Mouse (Mus musculus) hindbrain, postnatal 0 days (tissue): ENCODE measurements around the gene Btbd1. TPM values are rescaled to one million over a fixed set of nuclear protein-coding genes. Genes with fewer than 3 reads are reported as not detected.
A peak's percentile ranks its signal among the peaks of the same experiment; 100 is the strongest.

ENCODE experiments used
- ATAC-seq: fragments of 200-750 bp; cut with Nextera tagmentation; 2 replicates; pipeline ENCODE4 v1.8.0; 2017; ENCODE audit warnings: mild to moderate bottlenecking, moderate TSS enrichment, moderate library complexity
- DNase-seq: peaks from one replicate; pipeline ENCODE4 v3.0.0-alpha.2; 2015; ENCODE audit warnings: low spot score
- H3K27ac ChIP-seq: fragments of 300-500 bp; sonication (generic); 2 replicates; pipeline ENCODE4 v1.5.1; 2014; ENCODE audit warnings: mild to moderate bottlenecking
- H3K27me3 ChIP-seq: fragments of 300-500 bp; sonication (generic); 2 replicates; pipeline ENCODE4 v1.6.1; 2014; ENCODE audit warnings: low read length, mixed read lengths; ENCODE audit not compliant: insufficient read depth
- H3K36me3 ChIP-seq: fragments of 300-500 bp; sonication (generic); 2 replicates; pipeline ENCODE4 v1.6.1; 2014; ENCODE audit warnings: low read length, mixed read lengths; ENCODE audit not compliant: insufficient read depth
- H3K4me1 ChIP-seq: fragments of 300-500 bp; sonication (generic); 2 replicates; pipeline ENCODE4 v1.6.1; 2014; ENCODE audit warnings: antibody characterized with exemption, low read length, mixed read lengths; ENCODE audit not compliant: insufficient read depth
- H3K4me2 ChIP-seq: fragments of 300-500 bp; sonication (generic); 2 replicates; pipeline ENCODE4 v1.6.1; 2014; ENCODE audit warnings: low read depth, mild to moderate bottlenecking, low read length, moderate library complexity, mixed read lengths
- H3K4me3 ChIP-seq: fragments of 300-500 bp; sonication (generic); 2 replicates; pipeline ENCODE4 v1.5.1; 2014; ENCODE audit warnings: low read length
- H3K9ac ChIP-seq: fragments of 300-500 bp; sonication (generic); replicated peaks from 2 replicates; pipeline ENCODE4 v1.6.1; 2014; ENCODE audit warnings: mild to moderate bottlenecking, low read length, moderate library complexity, mixed read lengths
- H3K9me3 ChIP-seq: fragments of 300-500 bp; sonication (generic); 2 replicates; pipeline ENCODE4 v1.6.1; 2016; ENCODE audit warnings: low read length, mixed read lengths
- CTCF ChIP-seq: IDR thresholded peaks from 2 replicates; pipeline ENCODE4 v1.5.1; 2016; ENCODE audit warnings: antibody characterized with exemption, control low read depth, low read depth
- WGBS: fragments of 180-500 bp; shearing (Covaris S2); extraction: QIAGEN DNeasy Blood & Tissue Kit; methylation state at CpG from one replicate; pipeline ENCODE4 v1.1.7; 2014; 5-methylcytosine and 5-hydroxymethylcytosine counted together
- polyA plus RNA-seq: library from polyadenylated mRNA; unstranded; fragments of >200 nt; fragmentation: Nextera tagmentation; extraction: Ambion mirVana; gene quantifications from 2 replicates; pipeline ENCODE4 v1.2.1, GENCODE M21; 2015
- total RNA-seq: library from RNA; depleted of rRNA; stranded (reverse); fragments of >200 nt; gene quantifications from 2 replicates; pipeline ENCODE4 v1.2.3, GENCODE M21; 2014; rRNA removed

Gene Btbd1
- total and polyA plus RNA-seq, 2 experiments from 2014 or later: 86.8 to 93.0 TPM

DNA sequence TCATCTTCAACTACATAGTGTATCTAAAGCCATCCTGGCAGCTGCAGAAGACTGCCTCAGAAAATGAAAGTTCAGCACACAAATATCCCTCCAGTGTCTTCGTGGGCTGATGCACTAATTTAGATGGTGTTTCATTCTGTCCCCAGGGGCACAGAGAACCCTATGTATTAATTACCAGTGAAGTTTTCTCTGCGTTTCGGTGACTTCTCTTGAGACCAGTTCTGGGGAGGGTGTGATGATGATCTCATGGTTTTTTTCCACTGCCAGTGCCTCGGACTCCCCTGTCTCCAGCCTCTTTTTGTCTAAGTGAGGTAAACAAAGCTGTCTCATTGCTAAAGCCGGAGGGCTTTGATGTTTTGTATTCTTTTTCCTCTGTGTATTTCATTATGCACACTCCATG lies 53.9 kb downstream of the Btbd1 start:
- TF ChIP-seq CTCF: no peak
- H3K27me3 ChIP-seq: no peaks in the 10 kb centered on the region
- H3K27ac ChIP-seq: no peak overlapping the region
- H3K9me3 ChIP-seq: 0 out of 2 replicates have a peak, but pooled peaks cover under 1% of the 10 kb centered on the region
- H3K36me3 ChIP-seq: peaks cover 7% of the 10 kb centered on the region; the same call in 1 of the 2 replicates
- H3K4me3 ChIP-seq: no peak overlapping the region
- ATAC-seq (no peak), DNase-seq (no peak)
- no peak overlapping the region for H3K4me2 ChIP-seq
- H3K4me1 ChIP-seq: no peaks in the 10 kb centered on the region
- no peak overlapping the region for H3K9ac ChIP-seq
- 65% methylated on average over 5 of the region's 5 CpGs for WGBS

DNA sequence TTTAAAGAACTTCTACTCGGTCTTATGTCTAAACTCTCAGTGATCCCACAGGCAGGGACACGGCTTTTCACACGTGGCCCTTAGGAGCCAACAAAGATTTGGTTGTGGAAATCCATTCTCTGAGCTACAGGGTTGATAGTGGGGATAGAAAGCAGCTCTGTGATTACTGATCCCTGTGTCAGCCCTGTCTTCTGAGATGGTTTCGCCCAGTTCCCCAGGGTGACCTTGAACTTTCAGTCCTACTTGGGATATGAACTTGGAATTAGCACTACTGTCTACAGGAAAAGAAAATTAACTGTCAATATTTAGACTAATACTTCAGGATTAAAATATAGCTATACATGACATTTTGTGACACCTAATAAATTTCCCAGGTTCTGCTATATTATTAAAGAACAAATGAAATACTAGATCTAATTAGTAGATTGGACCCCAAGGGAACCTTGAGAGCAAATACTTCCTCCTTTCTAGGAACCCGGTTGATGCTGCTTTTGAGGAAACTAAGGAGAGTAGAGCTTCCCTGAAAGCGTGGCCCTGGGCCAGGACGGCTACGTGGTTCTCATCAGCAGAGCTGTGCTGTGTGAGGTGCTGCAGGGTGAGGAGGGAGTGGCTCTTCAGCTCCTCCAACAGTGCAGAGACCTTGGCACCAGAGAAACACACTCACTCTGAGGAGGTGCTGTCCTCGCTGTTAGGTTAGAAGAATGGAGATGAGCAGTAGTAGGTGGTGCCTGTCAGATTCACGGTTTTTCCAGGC lies 56.3 kb downstream of the Btbd1 start:
- Histone ChIP-seq H3K9ac (no peak overlapping the region), H3K27ac (no peak overlapping the region), H3K27me3 (no peaks in the 10 kb centered on the region), H3K36me3 (no peaks in the 10 kb centered on the region), H3K9me3 (no peaks in the 10 kb centered on the region), H3K4me1 (no peaks in the 10 kb centered on the region), H3K4me2 (no peak overlapping the region), H3K4me3 (no peak overlapping the region)
- no peak for DNase-seq
- no peak for TF ChIP-seq CTCF
- 81% methylated on average over 10 of the region's 10 CpGs for WGBS
- no peak for ATAC-seq

DNA sequence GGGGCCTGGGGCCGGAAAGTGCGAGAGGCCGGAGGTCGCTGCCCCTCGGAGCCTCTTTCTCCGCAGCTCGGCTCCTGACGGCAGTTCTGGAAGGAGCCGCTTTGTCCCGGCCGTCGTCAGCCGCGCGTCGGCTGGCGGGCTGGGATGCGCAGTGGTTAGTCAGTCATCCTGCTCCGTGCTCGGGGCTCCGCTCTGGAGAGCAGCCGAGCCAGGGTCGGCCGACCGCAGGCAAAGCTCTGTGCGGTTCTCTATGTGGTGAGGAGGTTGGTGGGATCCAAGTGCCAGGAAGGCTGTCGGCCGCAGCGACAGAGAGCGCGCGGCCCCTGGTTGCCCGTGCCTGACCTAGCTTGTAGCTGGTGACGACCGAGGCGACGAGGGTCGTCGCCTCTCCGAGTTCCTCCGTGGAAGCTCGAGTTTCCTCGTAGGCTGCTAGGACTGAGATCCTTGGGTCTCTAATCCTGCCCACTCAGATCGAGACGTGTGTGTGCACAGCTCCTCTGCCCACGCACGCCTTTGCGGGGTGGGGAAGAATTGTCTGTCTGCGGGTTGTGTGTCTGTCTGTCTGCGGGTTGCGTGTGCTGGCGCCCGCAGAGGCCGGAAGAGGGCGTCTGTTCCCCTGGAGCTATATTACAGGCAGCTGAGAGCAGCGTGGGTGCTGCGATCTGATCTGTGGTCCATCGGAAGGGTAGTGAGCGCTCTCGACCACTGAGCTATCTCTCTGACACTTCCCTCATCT lies 66.0 kb downstream of the Btbd1 start:
- H3K9me3 ChIP-seq: no peaks in the 10 kb centered on the region
- peak; percentile 58 for TF ChIP-seq CTCF
- peak; percentile 83 for ATAC-seq

DNA sequence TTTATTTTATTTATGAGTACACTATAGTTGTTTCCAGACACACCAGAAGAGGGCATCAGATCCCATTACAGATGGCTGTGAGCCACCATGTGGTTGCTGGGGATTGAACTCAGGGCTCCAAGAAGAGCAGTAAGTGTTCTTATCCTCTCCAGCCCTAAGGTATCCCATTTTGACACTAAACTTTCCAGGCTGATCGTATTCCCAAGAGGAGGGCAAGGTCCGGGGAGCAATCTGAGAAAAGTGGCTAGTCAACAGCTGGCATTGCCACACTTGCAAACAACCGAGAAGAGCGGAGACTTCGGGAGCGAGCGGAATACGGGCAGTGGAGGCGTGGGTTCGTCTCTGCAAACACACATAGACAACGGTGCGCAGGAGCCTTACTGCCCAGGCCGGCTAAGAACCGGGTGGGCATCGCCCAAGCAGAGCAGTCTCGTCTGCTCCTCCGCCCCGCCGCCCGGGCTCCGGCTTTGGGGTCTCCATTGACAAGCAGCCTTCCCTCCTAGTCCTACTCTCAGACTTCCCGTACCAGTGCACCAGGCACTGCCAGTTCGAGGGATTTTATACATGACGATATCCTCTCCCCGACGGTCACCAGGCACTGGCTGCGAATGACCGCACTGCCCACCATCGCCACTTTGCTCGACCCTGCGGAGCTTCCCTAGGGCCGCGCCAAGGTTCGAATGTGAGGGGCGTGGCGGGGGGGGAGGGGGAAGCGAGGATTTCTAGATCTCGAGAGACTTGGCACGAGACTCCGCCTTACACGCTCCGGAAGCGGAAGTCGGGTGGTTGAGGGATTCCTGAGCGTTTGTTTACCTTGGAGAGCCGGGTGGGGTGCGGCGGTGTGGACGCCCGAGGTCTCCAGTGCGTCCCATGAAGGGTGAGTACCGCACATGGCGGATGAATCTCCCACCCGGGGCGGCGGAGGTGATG lies 66.8 kb downstream of the Btbd1 start, which contains the start of gene Ramac:
Ramac (plus strand) TSS at position 746 of the 930 bp plus-strand sequence.
- Histone ChIP-seq H3K4me2 (peak within 1 kb of the TSS; percentile 82), H3K4me3 (peak within 1 kb of the TSS; percentile 80), H3K9me3 (no peaks in the 10 kb centered on the region), H3K36me3 (no peaks in the 10 kb centered on the region), H3K4me1 (0 out of 2 replicates have a peak, but pooled peaks cover 10% of the 10 kb centered on the region), H3K27ac (peak within 1 kb of the TSS; percentile 84), H3K27me3 (no peaks in the 10 kb centered on the region), H3K9ac (peak within 1 kb of the TSS; percentile 83)
- under 1% methylated on average over 56 of the region's 56 CpGs for WGBS
- DNase-seq (peak; percentile 98), ATAC-seq (peak; percentile 97)
- peak; percentile 57 for TF ChIP-seq CTCF

More for the DNA sequence above, 66.0 kb downstream of the Btbd1 start:
- H3K27me3 ChIP-seq: no peaks in the 10 kb centered on the region
- WGBS: 2% methylated on average over 60 of the region's 60 CpGs
- peak overlapping the region; percentile 84 for H3K27ac ChIP-seq
- peak; percentile 50 for DNase-seq
- H3K36me3 ChIP-seq: no peaks in the 10 kb centered on the region
- peak overlapping the region; percentile 83 for H3K9ac ChIP-seq
- H3K4me1 ChIP-seq: 0 out of 2 replicates have a peak, but pooled peaks cover 10% of the 10 kb centered on the region
- H3K4me2 ChIP-seq: peak overlapping the region; percentile 82
- peak overlapping the region; percentile 80 for H3K4me3 ChIP-seq

DNA sequence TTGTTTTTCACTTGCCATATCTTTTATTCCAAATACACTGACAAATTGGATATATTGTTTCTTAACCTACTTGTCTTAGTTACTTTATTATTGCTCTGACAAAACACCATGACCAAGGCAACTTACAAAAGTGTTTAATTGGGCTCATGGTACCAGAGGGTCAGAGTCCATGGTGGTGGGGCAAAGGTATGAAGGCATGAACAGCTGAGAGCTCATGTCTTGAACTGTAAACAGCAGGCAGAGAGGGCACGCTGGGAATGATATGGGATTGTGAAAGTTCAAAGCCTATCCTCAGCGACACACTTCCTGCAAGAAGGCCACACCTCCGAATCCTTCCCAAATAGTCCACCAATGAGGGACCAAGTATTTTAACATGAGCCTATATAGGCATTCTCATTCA lies 81.3 kb downstream of the Btbd1 start:
- no peak for TF ChIP-seq CTCF
- H3K27ac ChIP-seq: no peak overlapping the region
- H3K36me3 ChIP-seq: no peaks in the 10 kb centered on the region
- no peak overlapping the region for H3K4me3 ChIP-seq
- H3K9me3 ChIP-seq: no peaks in the 10 kb centered on the region
- 83% methylated on average over 3 of the region's 3 CpGs for WGBS
- H3K9ac ChIP-seq: no peak overlapping the region
- no peak for ATAC-seq
- no peaks in the 10 kb centered on the region for H3K4me1 ChIP-seq
- H3K4me2 ChIP-seq: no peak overlapping the region
- no peak for DNase-seq
- no peaks in the 10 kb centered on the region for H3K27me3 ChIP-seq

DNA sequence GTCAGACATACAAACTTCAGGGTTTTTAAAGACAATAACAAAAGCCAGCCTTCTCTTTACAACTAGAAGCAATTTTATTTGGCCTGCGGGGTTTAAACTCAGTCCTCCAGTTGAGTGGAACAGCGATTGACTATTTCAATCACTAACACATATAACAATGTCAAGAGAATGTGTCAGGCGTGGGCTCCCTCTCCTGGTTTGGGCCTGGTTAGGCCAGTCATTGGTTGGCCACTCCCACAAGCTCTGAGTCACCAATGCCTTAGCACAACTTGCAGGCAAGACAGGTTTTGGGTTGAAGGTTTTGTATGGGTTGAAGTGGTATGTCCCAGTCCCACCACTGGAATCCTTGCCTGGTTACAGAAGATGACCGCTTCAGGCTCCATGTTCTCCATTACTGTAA lies 85.1 kb downstream of the Btbd1 start:
- WGBS: 69% methylated on average over 4 of the region's 4 CpGs
- 0 out of 2 replicates have a peak, but pooled peaks have one; percentile 35 for ATAC-seq
- TF ChIP-seq CTCF: peak; percentile 59
- Histone ChIP-seq H3K9ac (no peak overlapping the region), H3K9me3 (no peaks in the 10 kb centered on the region), H3K4me2 (no peak overlapping the region), H3K4me1 (no peaks in the 10 kb centered on the region), H3K4me3 (no peak overlapping the region), H3K27ac (no peak overlapping the region), H3K27me3 (no peaks in the 10 kb centered on the region), H3K36me3 (no peaks in the 10 kb centered on the region)
- DNase-seq: peak; percentile 58

Other genes with a start within 250 kb of the Btbd1 start
- 30.3 and 37.6 TPM in 2 replicates for gene Homer2, start 121.9 kb downstream of the Btbd1 start, total RNA-seq
- 44.4 and 46.0 TPM in 2 replicates for gene Homer2, start 121.9 kb downstream of the Btbd1 start, polyA plus RNA-seq
- 45.2 and 52.0 TPM in 2 replicates for gene Ramac, start 66.5 kb downstream of the Btbd1 start, total RNA-seq
- gene Ramac, start 66.5 kb downstream of the Btbd1 start, polyA plus RNA-seq: 165 and 170 TPM in 2 replicates
- 26.2 and 41.8 TPM in 2 replicates for gene 3110040N11Rik, start 40.0 kb downstream of the Btbd1 start, total RNA-seq
- 43.4 and 48.9 TPM in 2 replicates for gene 3110040N11Rik, start 40.0 kb downstream of the Btbd1 start, polyA plus RNA-seq
- gene Gm10160, start 26.4 kb upstream of the Btbd1 start, total RNA-seq: not detected in 2 replicates
- gene Gm10160, start 26.4 kb upstream of the Btbd1 start, polyA plus RNA-seq: not detected in 2 replicates
- gene Tm6sf1, start 29.6 kb upstream of the Btbd1 start, total RNA-seq: 17.3 and 25.7 TPM in 2 replicates
- 12.4 and 12.7 TPM in 2 replicates for gene Tm6sf1, start 29.6 kb upstream of the Btbd1 start, polyA plus RNA-seq
- 85.2 and 91.3 TPM in 2 replicates for gene Hdgfl3, start 105.0 kb upstream of the Btbd1 start, total RNA-seq
- gene Hdgfl3, start 105.0 kb upstream of the Btbd1 start, polyA plus RNA-seq: 51.5 and 53.4 TPM in 2 replicates
- 0.04 and 0.47 TPM in 2 replicates for gene Bnc1, start 162.9 kb upstream of the Btbd1 start, total RNA-seq
- 0.04 TPM in 1 of 2 replicates, not detected in the other for gene Bnc1, start 162.9 kb upstream of the Btbd1 start, polyA plus RNA-seq